Mouse (Mus musculus) heart, postnatal 0 days (tissue): ENCODE measurements around the gene Ttc21a.

Source experiments
- CTCF ChIP-seq: IDR thresholded peaks from 2 replicates; pipeline ENCODE4 v1.5.1; 2016; ENCODE audit warnings: antibody characterized with exemption, control low read depth, low read depth
- EP300 ChIP-seq: IDR thresholded peaks from 2 replicates; pipeline ENCODE4 v1.6.1; 2016; ENCODE audit warnings: antibody characterized with exemption, low read depth

GRCm38 (mm10) chr9:119948804-119949203, 11.4 kb downstream of the Ttc21a start:
- no peak for TF ChIP-seq CTCF
- TF ChIP-seq EP300 = no peak
